Mouse (Mus musculus) lung, adult 10 weeks (tissue): ENCODE results near the gene Tgfbi. TPM values are rescaled to one million over a fixed set of nuclear protein-coding genes. Genes with fewer than 3 reads are reported as not detected.

ENCODE experiments used
- polyA plus RNA-seq: library from polyadenylated mRNA; stranded (reverse); fragments of 350-450 nt; fragmentation: Illumina TruSeq; extraction: RNeasy Lipid Tissue Mini Kit (QIAGEN cat#74804); gene quantifications from one replicate; pipeline ENCODE4 v1.2.3, GENCODE M21; 2014; ENCODE audit warnings: low read depth, low replicate concordance; ENCODE audit not compliant: insufficient read depth

Gene Tgfbi
- polyA plus RNA-seq, result 38.4 TPM

GRCm38 (mm10) chr13:56609103-56609856, at the start of gene Tgfbi:
TSS of gene Tgfbi (plus strand) at chr13:56609523.

Other genes starting within 250 kb of the Tgfbi start
- not detected for gene Gm3045, start 182.9 kb upstream of the Tgfbi start, polyA plus RNA-seq
- 0.09 TPM for gene Slc25a48, start 171.2 kb upstream of the Tgfbi start, polyA plus RNA-seq
- not detected for gene Il9, start 127.3 kb upstream of the Tgfbi start, polyA plus RNA-seq
- gene Fbxl21, start 87.1 kb upstream of the Tgfbi start, polyA plus RNA-seq, result 0.72 TPM
- gene Lect2, start 61.0 kb upstream of the Tgfbi start, polyA plus RNA-seq, result not detected
- 18.2 TPM for gene Smad5, start 93.5 kb downstream of the Tgfbi start, polyA plus RNA-seq
- gene Gm45623, start 144.3 kb downstream of the Tgfbi start, polyA plus RNA-seq, result not detected